Mouse (Mus musculus) left cerebral cortex, adult 18-20 months (tissue): ENCODE results near the gene Txndc11. TPM values are rescaled to one million over a fixed set of nuclear protein-coding genes. Genes with fewer than 3 reads are reported as not detected.
A peak's percentile ranks its signal among the peaks of the same experiment; 100 is the strongest.

Source experiments
- DNase-seq, 2 experiments: peaks; one replicate each; pipeline ENCODE4 v3.0.0; 2021 to 2022; ENCODE audit warnings: low spot score in 2 of 2, mixed read lengths in 1 of 2
- total RNA-seq, 2 experiments: library from RNA; stranded (reverse); gene quantifications; 2 replicates each; pipeline ENCODE4 v1.2.3; 2021

The Txndc11 gene
- total RNA-seq, 2 experiments from 2014 or later = 31.6 to 32.5 TPM

- peak; percentile 96 to 97 for DNase-seq
These were observed 68.2 kb downstream of the Txndc11 start, which contains the start of gene Litaf for GRCm38 (mm10) chr16:11066029-11066832. Litaf (minus strand) TSS chr16:11066157.

- DNase-seq = no peak
These were observed 69.0 kb downstream of the Txndc11 start for GRCm38 (mm10) chr16:11065431-11065830.

- DNase-seq = no peak
These were observed 69.7 kb downstream of the Txndc11 start for GRCm38 (mm10) chr16:11064742-11065141.

GRCm38 (mm10) chr16:11064341-11064740, 70.1 kb downstream of the Txndc11 start:
- DNase-seq = no peak

- no peak for DNase-seq
These were observed 71.4 kb downstream of the Txndc11 start for GRCm38 (mm10) chr16:11062794-11063721.

GRCm38 (mm10) chr16:11060645-11061044, 73.8 kb downstream of the Txndc11 start, which contains the start of gene Snn:
Snn (plus strand) TSS chr16:11060945.
- no peak for DNase-seq

GRCm38 (mm10) chr16:11055916-11056315, 78.5 kb downstream of the Txndc11 start:
- no peak for DNase-seq

- no peak for DNase-seq
These were observed 79.6 kb downstream of the Txndc11 start for GRCm38 (mm10) chr16:11054871-11055270.

- no peak for DNase-seq
These were observed 80.0 kb downstream of the Txndc11 start for GRCm38 (mm10) chr16:11054409-11054808.

- no peak for DNase-seq
These were observed 83.3 kb downstream of the Txndc11 start for GRCm38 (mm10) chr16:11051134-11051533.

- peak in 1 of 2 experiments; percentile 52 for DNase-seq
These were observed 84.2 kb downstream of the Txndc11 start for GRCm38 (mm10) chr16:11050226-11050625.

GRCm38 (mm10) chr16:11047130-11047529, 87.3 kb downstream of the Txndc11 start:
- DNase-seq = no peak

- no peak for DNase-seq
These were observed 88.0 kb downstream of the Txndc11 start for GRCm38 (mm10) chr16:11046437-11046836.

GRCm38 (mm10) chr16:11043239-11043638, 91.2 kb downstream of the Txndc11 start:
- DNase-seq = no peak

GRCm38 (mm10) chr16:11040603-11041002, 93.8 kb downstream of the Txndc11 start:
- DNase-seq = no peak

GRCm38 (mm10) chr16:11035790-11036431, 98.5 kb downstream of the Txndc11 start:
- DNase-seq = peak; percentile 69 to 84

- no peak for DNase-seq
These were observed 99.2 kb downstream of the Txndc11 start for GRCm38 (mm10) chr16:11035273-11035672.

GRCm38 (mm10) chr16:11034193-11034803, 100.2 kb downstream of the Txndc11 start:
- peak; percentile 84 to 89 for DNase-seq

GRCm38 (mm10) chr16:11031320-11031719, 103.1 kb downstream of the Txndc11 start:
- no peak for DNase-seq

- no peak for DNase-seq
These were observed 103.6 kb downstream of the Txndc11 start for GRCm38 (mm10) chr16:11030844-11031243.

GRCm38 (mm10) chr16:11028206-11028605, 106.2 kb downstream of the Txndc11 start:
- no peak for DNase-seq
